Comparison of ENCODE assay signal across 16 mouse cellular contexts in the genomic region with DNA sequence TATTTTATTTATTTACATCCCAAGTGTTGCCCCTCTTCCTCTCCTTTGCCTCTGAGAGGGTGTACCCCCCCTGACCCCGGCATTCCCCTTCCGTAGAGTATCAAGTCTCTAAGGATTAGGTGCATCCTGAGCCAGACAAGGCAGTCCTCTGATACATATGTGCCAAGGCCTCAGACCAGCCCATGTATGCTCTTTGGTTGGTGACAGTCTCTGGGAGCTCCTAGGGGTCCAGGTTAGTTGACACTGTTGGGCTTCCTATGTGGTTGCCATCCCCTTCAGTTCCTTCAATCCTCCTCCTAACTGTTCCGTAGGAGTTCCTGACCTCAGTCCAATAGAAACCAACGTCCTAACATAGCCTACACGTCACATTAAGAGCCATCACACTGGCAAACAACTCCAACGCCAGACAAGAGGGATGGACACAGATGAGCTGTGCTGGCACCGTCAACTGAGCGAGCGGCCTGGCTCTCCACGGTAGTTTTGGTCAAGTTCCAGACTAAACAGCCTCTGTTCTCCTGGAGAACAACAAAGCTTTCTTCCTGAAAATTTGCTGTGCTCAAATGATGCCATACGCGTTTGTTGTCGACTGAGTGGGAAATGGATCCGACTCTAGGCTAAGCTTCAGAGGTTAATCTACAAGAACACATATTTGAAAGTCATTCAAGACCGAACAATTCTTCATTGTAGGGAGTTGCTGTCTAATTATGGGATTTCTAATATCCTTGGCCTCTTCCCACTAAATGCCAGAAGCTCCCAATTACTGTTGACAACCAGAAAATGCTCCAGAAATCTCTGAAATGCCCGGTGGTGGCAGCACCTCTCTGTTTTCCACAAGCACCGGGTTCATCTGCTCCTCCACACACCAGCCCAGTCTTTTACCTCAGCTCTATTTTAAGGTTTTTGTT. TPM values are rescaled to one million over a fixed set of nuclear protein-coding genes. Genes with fewer than 3 reads are reported as not detected.
DNase-seq lines count a peak whose midpoint lies in the region; ATAC-seq lines count a peak whose summit lies in the region.
"Had no signal": no experiment of that assay in that cellular context is flagged by ENCODE, and none has a peak within 500 bp of the region (broad histone marks: within the 10 kb centered on the region; RNA-seq: fewer than 3 reads in every experiment).

No protein-coding gene starts in this region.

- no peaks in the 10 kb centered on the region for H3K4me1 ChIP-seq in hindbrain, embryonic 14.5 days (replicated peaks; ENCODE audit: control insufficient read depth, insufficient read depth, low read length)
- no peaks in the 10 kb centered on the region for H3K4me1 ChIP-seq in hindbrain, embryonic 11.5 days (replicated peaks; ENCODE audit: control insufficient read depth, insufficient read depth, low read length)
- no peaks in the 10 kb centered on the region for H3K4me1 ChIP-seq in midbrain, embryonic 16.5 days (ENCODE audit: control insufficient read depth, insufficient read depth, low read length)
- H3K4me1 ChIP-seq in midbrain, embryonic 13.5 days (replicated peaks), result no peaks in the 10 kb centered on the region
- H3K4me1 ChIP-seq: limb, embryonic 15.5 days; midbrain, embryonic 12.5 days; neural tube, embryonic 12.5 days had no signal

- H3K4me3 ChIP-seq in hindbrain, embryonic 14.5 days (replicated peaks; ENCODE audit: low read length), result no peak overlapping the region
- H3K4me3 ChIP-seq in hindbrain, embryonic 11.5 days (ENCODE audit: low read depth, low read length), result no peak overlapping the region
- no peak overlapping the region for H3K4me3 ChIP-seq in midbrain, embryonic 16.5 days (ENCODE audit: low read depth, low read length)
- H3K4me3 ChIP-seq in midbrain, embryonic 13.5 days (replicated peaks), result no peak overlapping the region
- H3K4me3 ChIP-seq: limb, embryonic 15.5 days; midbrain, embryonic 12.5 days; neural tube, embryonic 12.5 days had no signal

- ATAC-seq in hindbrain, embryonic 14.5 days (ENCODE audit: low FRiP score), result 0 out of 2 replicates have a peak, but pooled peaks have one; percentile 40
- ATAC-seq in hindbrain, embryonic 11.5 days (ENCODE audit: low FRiP score), result no peak
- ATAC-seq in midbrain, embryonic 16.5 days, result peak; percentile 54; the same call in 1 of the 2 replicates
- no peak for ATAC-seq in midbrain, embryonic 13.5 days
- no peak for ATAC-seq in granulocyte monocyte progenitor cell, adult 5-6 weeks (replicated peaks; ENCODE audit: poor library complexity, severe bottlenecking)
- ATAC-seq: liver, postnatal 0 days had no signal

- H3K9ac ChIP-seq in hindbrain, embryonic 14.5 days, result no peak overlapping the region
- H3K9ac ChIP-seq in hindbrain, embryonic 11.5 days (ENCODE audit: low read depth, low read length), result no peak overlapping the region
- H3K9ac ChIP-seq in midbrain, embryonic 16.5 days (ENCODE audit: low read depth, low read length), result no peak overlapping the region
- H3K9ac ChIP-seq in midbrain, embryonic 13.5 days (replicated peaks), result no peak overlapping the region
- H3K9ac ChIP-seq: limb, embryonic 15.5 days; liver, postnatal 0 days; midbrain, embryonic 12.5 days; neural tube, embryonic 12.5 days had no signal

- no peaks in the 10 kb centered on the region for H3K36me3 ChIP-seq in hindbrain, embryonic 14.5 days (replicated peaks; ENCODE audit: control insufficient read depth, insufficient read depth)
- H3K36me3 ChIP-seq in hindbrain, embryonic 11.5 days (ENCODE audit: control insufficient read depth, insufficient read depth, low read length), result no peaks in the 10 kb centered on the region
- H3K36me3 ChIP-seq in midbrain, embryonic 16.5 days (ENCODE audit: control insufficient read depth, insufficient read depth, low read length), result no peaks in the 10 kb centered on the region
- H3K36me3 ChIP-seq in midbrain, embryonic 13.5 days, result no peaks in the 10 kb centered on the region
- H3K36me3 ChIP-seq: limb, embryonic 15.5 days; midbrain, embryonic 12.5 days; neural tube, embryonic 12.5 days had no signal

- H3K4me2 ChIP-seq in hindbrain, embryonic 14.5 days (replicated peaks), result no peak overlapping the region
- no peak overlapping the region for H3K4me2 ChIP-seq in hindbrain, embryonic 11.5 days (replicated peaks; ENCODE audit: low read depth, low read length)
- no peak overlapping the region for H3K4me2 ChIP-seq in midbrain, embryonic 16.5 days (ENCODE audit: low read length)
- H3K4me2 ChIP-seq in midbrain, embryonic 13.5 days (replicated peaks), result no peak overlapping the region
- H3K4me2 ChIP-seq: limb, embryonic 15.5 days; midbrain, embryonic 12.5 days; neural tube, embryonic 12.5 days had no signal

- DNase-seq in hindbrain, embryonic 14.5 days (ENCODE audit: low spot score), result peak; percentile 38
- DNase-seq in hindbrain, embryonic 11.5 days (ENCODE audit: low spot score), result no peak
- DNase-seq in cerebellum, adult 18-20 months, result peak; percentile 66 to 76
- DNase-seq in adrenal gland, adult (ENCODE audit: inconsistent age in 2 of 2, low spot score in 1 of 2), result no peak
- DNase-seq: adrenal gland, adult 8-10 months; heart, adult 18-20 months; kidney, adult 9 months; liver, postnatal 0 days; lung, postnatal 36 days; right cerebral cortex, postnatal 25 days had no signal

- H3K27ac ChIP-seq in hindbrain, embryonic 14.5 days, result no peak overlapping the region
- no peak overlapping the region for H3K27ac ChIP-seq in hindbrain, embryonic 11.5 days (ENCODE audit: low read depth, low read length)
- no peak overlapping the region for H3K27ac ChIP-seq in midbrain, embryonic 16.5 days (ENCODE audit: low read length)
- no peak overlapping the region for H3K27ac ChIP-seq in midbrain, embryonic 13.5 days
- H3K27ac ChIP-seq: limb, embryonic 15.5 days; midbrain, embryonic 12.5 days; neural tube, embryonic 12.5 days had no signal

- 71% methylated on average over 17 of the region's 17 CpGs for WGBS in hindbrain, embryonic 14.5 days
- 86% methylated on average over 17 of the region's 17 CpGs for WGBS in hindbrain, embryonic 11.5 days
- WGBS in midbrain, embryonic 16.5 days, result 80% methylated on average over 17 of the region's 17 CpGs
- 83% methylated on average over 17 of the region's 17 CpGs for WGBS in midbrain, embryonic 13.5 days

- H3K27me3 ChIP-seq in hindbrain, embryonic 14.5 days (ENCODE audit: control insufficient read depth, insufficient read depth, low read length), result no peaks in the 10 kb centered on the region
- H3K27me3 ChIP-seq in hindbrain, embryonic 11.5 days (ENCODE audit: control insufficient read depth, insufficient read depth, low read length), result no peaks in the 10 kb centered on the region
- H3K27me3 ChIP-seq in midbrain, embryonic 16.5 days (ENCODE audit: control insufficient read depth, insufficient read depth, low read depth, low read length), result no peaks in the 10 kb centered on the region; the same call in 1 of the 2 replicates
- 0 out of 2 replicates have a peak, but pooled peaks cover 3% of the 10 kb centered on the region for H3K27me3 ChIP-seq in midbrain, embryonic 13.5 days
- H3K27me3 ChIP-seq: limb, embryonic 15.5 days; neural tube, embryonic 12.5 days had no signal

- no peaks in the 10 kb centered on the region for H3K9me3 ChIP-seq in hindbrain, embryonic 14.5 days (ENCODE audit: control insufficient read depth, low read length)
- H3K9me3 ChIP-seq in hindbrain, embryonic 11.5 days (ENCODE audit: control insufficient read depth, low read length), result no peaks in the 10 kb centered on the region
- 0 out of 2 replicates have a peak, but pooled peaks cover 3% of the 10 kb centered on the region for H3K9me3 ChIP-seq in midbrain, embryonic 16.5 days (replicated peaks; ENCODE audit: control insufficient read depth, low read length, poor library complexity, severe bottlenecking)
- no peaks in the 10 kb centered on the region for H3K9me3 ChIP-seq in midbrain, embryonic 13.5 days
- H3K9me3 ChIP-seq: limb, embryonic 15.5 days; midbrain, embryonic 12.5 days; neural tube, embryonic 12.5 days had no signal

RNA-seq across cellular contexts. Expression of gene Tpbg, which starts 6.4 kb away (rescaled TPM):
- polyA plus RNA-seq in hindbrain, embryonic 14.5 days (2014; fragmentation: Nextera tagmentation; extraction: Ambion mirVana), result 27.7 and 27.9 TPM in 2 replicates
- polyA plus RNA-seq in hindbrain, embryonic 11.5 days (2014; fragmentation: Nextera tagmentation; extraction: Ambion mirVana), result 34.6 and 34.9 TPM in 2 replicates
- polyA plus RNA-seq in midbrain, embryonic 16.5 days (2015; fragmentation: Nextera tagmentation; extraction: Ambion mirVana), result 12.0 and 13.4 TPM in 2 replicates
- 15.4 and 25.4 TPM in 2 replicates for polyA plus RNA-seq in midbrain, embryonic 13.5 days (2015; fragmentation: Nextera tagmentation; extraction: Ambion mirVana)
- total RNA-seq in granulocyte monocyte progenitor cell, adult 5-6 weeks (2014; fragmentation: Nextera tagmentation), result not detected in 2 replicates
- not detected in 2 replicates for total RNA-seq in granulocyte monocyte progenitor cell, adult 5-6 weeks (2017)

Comparison
In these comparisons a context has a peak if more than half of its experiments do, and no peak if none do; other contexts are left out.
1. ATAC-seq: peak in hindbrain, embryonic 14.5 days (single experiment) and midbrain, embryonic 16.5 days (single experiment); none in hindbrain, embryonic 11.5 days (single experiment), midbrain, embryonic 13.5 days (single experiment) and granulocyte monocyte progenitor cell, adult 5-6 weeks (single experiment).
2. DNase-seq: peak in hindbrain, embryonic 14.5 days (single experiment) and cerebellum, adult 18-20 months (2 of 2); none in hindbrain, embryonic 11.5 days (single experiment) and adrenal gland, adult (0 of 2).